Mouse (Mus musculus) heart, postnatal 0 days (tissue): ENCODE results near the gene Zfp652. TPM values are rescaled to one million over a fixed set of nuclear protein-coding genes. Genes with fewer than 3 reads are reported as not detected.

Experiments used
- ATAC-seq: fragments of 200-750 bp; cut with Nextera tagmentation; 2 replicates; pipeline ENCODE4 v1.8.0; 2017; ENCODE audit warnings: low read depth, moderate number of reproducible peaks, moderate library complexity; ENCODE audit not compliant: insufficient read depth
- DNase-seq: peaks from one replicate; pipeline ENCODE4 v3.0.0-alpha.2; 2016; ENCODE audit warnings: low spot score
- H3K27ac ChIP-seq: fragments of 300-500 bp; sonication (generic); 2 replicates; pipeline ENCODE4 v1.5.1; 2014; ENCODE audit warnings: low read depth, mild to moderate bottlenecking
- H3K27me3 ChIP-seq: fragments of 300-500 bp; sonication (generic); 2 replicates; pipeline ENCODE4 v1.6.1; 2014; ENCODE audit warnings: low read length, mixed read lengths; ENCODE audit not compliant: control insufficient read depth, insufficient read depth
- H3K36me3 ChIP-seq: fragments of 300-500 bp; sonication (generic); replicated peaks from 2 replicates; pipeline ENCODE4 v1.6.1; 2014; ENCODE audit warnings: low read length, mixed read lengths; ENCODE audit not compliant: control insufficient read depth, insufficient read depth
- H3K4me1 ChIP-seq: fragments of 300-500 bp; sonication (generic); 2 replicates; pipeline ENCODE4 v1.6.1; 2014; ENCODE audit warnings: antibody characterized with exemption; ENCODE audit not compliant: control insufficient read depth, insufficient read depth
- H3K4me2 ChIP-seq: fragments of 300-500 bp; sonication (generic); 2 replicates; pipeline ENCODE4 v1.6.1; 2014; ENCODE audit warnings: low read depth, mild to moderate bottlenecking, low read length, moderate library complexity
- H3K4me3 ChIP-seq: fragments of 300-500 bp; sonication (generic); 2 replicates; pipeline ENCODE4 v1.5.1; 2014; ENCODE audit warnings: low read depth, low read length
- H3K9ac ChIP-seq: fragments of 300-500 bp; sonication (generic); replicated peaks from 2 replicates; pipeline ENCODE4 v1.6.1; 2014; ENCODE audit warnings: low read depth, low read length, mixed read lengths
- H3K9me3 ChIP-seq: fragments of 300-500 bp; sonication (generic); replicated peaks from 2 replicates; pipeline ENCODE4 v1.6.1; 2016; ENCODE audit warnings: low read length; ENCODE audit not compliant: control insufficient read depth
- CTCF ChIP-seq: IDR thresholded peaks from 2 replicates; pipeline ENCODE4 v1.5.1; 2016; ENCODE audit warnings: antibody characterized with exemption, control low read depth, low read depth
- EP300 ChIP-seq: IDR thresholded peaks from 2 replicates; pipeline ENCODE4 v1.6.1; 2016; ENCODE audit warnings: antibody characterized with exemption, low read depth
- WGBS: fragments of 180-500 bp; shearing (Covaris S2); extraction: QIAGEN DNeasy Blood & Tissue Kit; methylation state at CpG from one replicate; pipeline ENCODE4 v1.1.7; 2014; 5-methylcytosine and 5-hydroxymethylcytosine counted together
- polyA plus RNA-seq: library from polyadenylated mRNA; unstranded; fragments of >200 nt; fragmentation: Nextera tagmentation; extraction: Ambion mirVana; gene quantifications from 2 replicates; pipeline ENCODE4 v1.2.1, GENCODE M21; 2015
- total RNA-seq: library from RNA; depleted of rRNA; stranded (reverse); fragments of >200 nt; gene quantifications from 2 replicates; pipeline ENCODE4 v1.2.3, GENCODE M21; 2014; ENCODE audit warnings: low replicate concordance

The Zfp652 gene
- total and polyA plus RNA-seq, 2 experiments from 2014 or later, result 9.9 to 13.6 TPM

DNA sequence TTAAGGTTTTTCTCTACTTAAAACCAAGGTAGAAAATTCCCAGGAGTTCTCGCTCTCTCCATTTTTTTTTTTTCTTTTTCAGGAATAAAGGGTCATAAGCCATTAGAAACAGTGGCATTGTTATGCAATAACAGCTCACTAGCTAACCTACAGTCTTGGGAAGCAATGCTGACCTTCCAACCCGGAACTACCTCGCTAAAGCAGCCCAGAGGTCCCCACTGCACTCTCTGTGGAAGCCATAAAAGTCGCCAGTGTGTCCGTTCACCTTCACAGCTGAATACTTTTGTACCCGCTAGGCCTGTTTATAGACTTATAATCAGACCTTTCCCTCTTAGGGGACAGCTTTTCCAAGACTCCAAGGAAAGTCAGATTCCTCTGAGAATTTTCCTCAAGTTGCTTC, 55.8 kb downstream of the Zfp652 start:
- H3K27me3 ChIP-seq, result no peaks in the 10 kb centered on the region
- no peaks in the 10 kb centered on the region for H3K9me3 ChIP-seq
- ATAC-seq, result no peak
- 82% methylated on average over 6 of the region's 6 CpGs for whole genome bisulfite sequencing
- no peak overlapping the region for H3K4me2 ChIP-seq
- H3K36me3 ChIP-seq, result peaks cover 28% of the 10 kb centered on the region
- H3K9ac ChIP-seq, result no peak overlapping the region
- H3K4me1 ChIP-seq, result no peaks in the 10 kb centered on the region
- no peak for DNase-seq
- no peak overlapping the region for H3K4me3 ChIP-seq
- H3K27ac ChIP-seq, result no peak overlapping the region
- TF ChIP-seq CTCF (no peak), EP300 (no peak)

DNA sequence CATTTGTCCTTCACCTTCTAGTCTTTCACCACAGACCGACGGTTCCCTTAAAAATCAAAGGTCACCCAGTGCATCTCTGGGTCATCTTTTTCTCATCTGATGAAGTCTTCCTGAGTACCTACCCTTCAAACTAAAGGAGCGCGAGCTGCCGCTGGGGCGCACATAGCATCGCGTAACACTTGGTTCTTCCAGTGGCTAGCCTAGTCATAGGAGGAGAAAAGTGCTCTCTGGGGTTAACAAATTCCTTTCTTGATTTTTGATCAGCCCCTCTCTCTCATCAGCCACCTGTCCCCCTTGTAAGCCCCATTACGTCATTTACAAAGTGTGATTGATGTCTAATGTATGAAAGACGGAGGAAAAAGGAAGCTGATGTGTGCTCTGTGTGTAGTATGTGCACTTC, 56.7 kb downstream of the Zfp652 start:
- Histone ChIP-seq H3K36me3 (peaks cover 18% of the 10 kb centered on the region), H3K9ac (no peak overlapping the region), H3K9me3 (no peaks in the 10 kb centered on the region), H3K4me3 (no peak overlapping the region), H3K27me3 (no peaks in the 10 kb centered on the region), H3K4me2 (no peak overlapping the region), H3K4me1 (peaks cover 5% of the 10 kb centered on the region), H3K27ac (no peak overlapping the region)
- ATAC-seq (no peak), DNase-seq (no peak)
- 88% methylated on average over 10 of the region's 10 CpGs for WGBS
- TF ChIP-seq EP300 (no peak), CTCF (no peak)

DNA sequence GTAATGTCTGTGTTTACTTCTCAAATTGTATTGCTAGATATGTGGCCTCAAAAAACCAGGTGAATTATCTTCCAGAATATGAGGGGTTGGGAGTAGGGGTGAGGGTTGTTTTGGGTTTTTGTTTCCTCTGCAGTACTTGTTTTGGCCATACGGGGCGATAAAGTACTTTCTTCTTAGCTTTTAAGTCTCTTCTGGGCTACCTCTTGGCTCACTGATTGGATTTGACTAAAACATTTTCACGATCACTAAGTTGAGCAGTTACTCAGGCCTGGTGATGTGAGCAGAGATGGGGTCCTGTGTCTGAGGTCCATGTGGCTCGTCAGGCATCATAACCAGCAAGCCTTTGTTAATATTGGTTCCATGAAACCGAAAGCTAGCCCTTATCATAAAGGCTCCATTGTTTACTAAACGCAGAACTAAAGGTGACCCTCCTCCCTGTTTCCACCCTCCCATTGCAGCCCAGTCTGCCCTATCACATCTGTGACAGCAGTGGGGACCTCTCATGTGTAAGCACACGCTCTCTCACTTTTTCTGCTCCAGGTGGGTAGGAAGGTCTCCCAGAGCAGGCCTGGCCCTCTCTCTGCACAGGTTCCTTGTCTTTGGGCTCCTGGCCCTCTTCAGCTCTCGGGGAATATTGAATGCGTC, 58.4 kb downstream of the Zfp652 start:
- H3K9ac ChIP-seq, result no peak overlapping the region
- ATAC-seq (0 out of 2 replicates have a peak, but pooled peaks have one; percentile 18), DNase-seq (peak; percentile 35)
- WGBS, result 59% methylated on average over 9 of the region's 9 CpGs
- TF ChIP-seq CTCF, result peak; percentile 54
- TF ChIP-seq EP300, result no peak
- 0 out of 2 replicates have a peak overlapping the region, but pooled peaks have one; percentile 16 for H3K27ac ChIP-seq
- H3K4me1 ChIP-seq, result peaks cover 5% of the 10 kb centered on the region
- peaks cover 8% of the 10 kb centered on the region for H3K36me3 ChIP-seq
- no peak overlapping the region for H3K4me3 ChIP-seq
- H3K27me3 ChIP-seq, result no peaks in the 10 kb centered on the region
- no peaks in the 10 kb centered on the region for H3K9me3 ChIP-seq
- no peak overlapping the region for H3K4me2 ChIP-seq

DNA sequence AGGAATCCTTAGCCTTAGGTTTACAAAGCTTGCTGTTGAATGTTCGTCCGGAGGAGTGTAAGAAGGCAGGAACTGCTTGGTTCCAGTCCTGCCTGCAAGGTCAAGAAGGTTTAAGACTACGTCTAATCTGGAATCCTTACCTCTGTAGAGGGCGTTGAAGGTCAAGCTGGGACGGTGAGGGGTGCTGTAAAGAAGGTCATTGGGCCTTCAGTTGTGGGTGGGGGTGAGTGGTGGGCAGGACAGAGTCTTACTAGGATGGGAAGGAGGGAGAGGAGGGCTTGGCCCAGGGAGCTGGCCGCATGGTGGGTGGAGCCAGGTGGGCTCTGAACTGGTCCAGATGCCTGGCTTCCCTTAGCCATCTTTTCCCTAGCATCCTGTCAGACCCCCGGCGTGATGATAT, 59.2 kb downstream of the Zfp652 start:
- no peak overlapping the region for H3K4me2 ChIP-seq
- no peak overlapping the region for H3K4me3 ChIP-seq
- ATAC-seq (no peak), DNase-seq (no peak)
- H3K9ac ChIP-seq, result no peak overlapping the region
- 0 out of 2 replicates have a peak overlapping the region, but pooled peaks have one; percentile 16 for H3K27ac ChIP-seq
- H3K36me3 ChIP-seq, result peaks cover 8% of the 10 kb centered on the region
- WGBS, result 71% methylated on average over 8 of the region's 8 CpGs
- H3K27me3 ChIP-seq, result no peaks in the 10 kb centered on the region
- H3K4me1 ChIP-seq, result peaks cover 5% of the 10 kb centered on the region
- H3K9me3 ChIP-seq, result no peaks in the 10 kb centered on the region
- TF ChIP-seq EP300, result no peak
- no peak for TF ChIP-seq CTCF

DNA sequence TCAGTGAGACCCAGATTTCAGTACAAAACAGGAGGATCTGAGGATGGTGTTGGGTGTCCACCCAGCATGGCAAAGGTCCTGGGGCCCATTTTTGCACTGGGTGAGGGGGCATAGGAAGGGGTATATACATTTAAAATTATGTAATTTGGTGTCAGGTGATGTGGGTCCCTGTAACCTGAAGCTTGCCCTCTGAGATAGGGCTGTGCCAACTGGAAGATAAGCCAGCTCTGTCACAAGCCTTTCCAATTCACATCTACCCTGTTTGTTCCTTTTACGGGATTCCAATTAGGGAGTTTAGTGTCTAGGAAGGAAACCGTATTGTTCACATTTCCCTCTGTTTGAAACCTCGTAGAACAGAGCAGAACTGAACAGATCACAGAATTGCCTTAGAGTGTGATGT, 60.8 kb downstream of the Zfp652 start:
- peak overlapping the region; percentile 61 for H3K27ac ChIP-seq
- no peak overlapping the region for H3K4me3 ChIP-seq
- peaks cover 13% of the 10 kb centered on the region for H3K4me1 ChIP-seq
- DNase-seq (no peak), ATAC-seq (peak; percentile 39; the same call in 1 of the 2 replicates)
- no peak overlapping the region for H3K9ac ChIP-seq
- 46% methylated on average over 3 of the region's 3 CpGs for WGBS
- no peaks in the 10 kb centered on the region for H3K9me3 ChIP-seq
- TF ChIP-seq EP300 (no peak), CTCF (no peak)
- H3K4me2 ChIP-seq, result no peak overlapping the region
- H3K27me3 ChIP-seq, result no peaks in the 10 kb centered on the region
- H3K36me3 ChIP-seq, result peaks cover 8% of the 10 kb centered on the region
